Mouse (Mus musculus) small intestine, adult 2 months (tissue): ENCODE data around the gene Kcnn4. TPM values are rescaled to one million over a fixed set of nuclear protein-coding genes. Genes with fewer than 3 reads are reported as not detected.

ENCODE experiments used
- H3K27ac ChIP-seq: fragments of 200-500 bp; 2 replicates; pipeline ENCODE4 v1.5.1; 2012; ENCODE audit warnings: low read depth, low read length, control low read depth, inconsistent platforms; ENCODE audit not compliant: insufficient read depth
- H3K27me3 ChIP-seq: fragments of 200-500 bp; 2 replicates; pipeline ENCODE4 v1.6.1; 2012; ENCODE audit warnings: mild to moderate bottlenecking, moderate library complexity, low read length, inconsistent platforms; ENCODE audit not compliant: control insufficient read depth, insufficient read depth
- H3K36me3 ChIP-seq: fragments of 200-500 bp; 2 replicates; pipeline ENCODE4 v1.6.1; 2012; ENCODE audit warnings: mild to moderate bottlenecking, low read length, control low read depth, inconsistent platforms; ENCODE audit not compliant: control insufficient read depth, insufficient read depth
- H3K4me1 ChIP-seq: fragments of 200-500 bp; 2 replicates; pipeline ENCODE4 v1.6.1; 2012; ENCODE audit warnings: low read length, inconsistent platforms, mixed read lengths; ENCODE audit not compliant: control insufficient read depth, insufficient read depth, insufficient read length
- H3K4me3 ChIP-seq: fragments of 200-500 bp; 2 replicates; pipeline ENCODE4 v1.5.1; 2012; ENCODE audit warnings: low read depth, mild to moderate bottlenecking, control low read depth, inconsistent platforms, low read length, moderate library complexity
- CTCF ChIP-seq: fragments of 200-500 bp; IDR thresholded peaks from 2 replicates; pipeline ENCODE4 v1.5.1; 2012; ENCODE audit warnings: low read depth, mild to moderate bottlenecking, control low read depth, inconsistent platforms, low read length, moderate library complexity, mixed read lengths; ENCODE audit not compliant: insufficient replicate concordance, insufficient read length; ENCODE audit errors: extremely low read depth
- POLR2A ChIP-seq: fragments of 200-500 bp; IDR thresholded peaks from 2 replicates; pipeline ENCODE4 v1.6.1; 2012; ENCODE audit warnings: low read depth, mild to moderate bottlenecking, control low read depth, inconsistent platforms, low read length, moderate library complexity
- WGBS: fragments of 180-500 bp; shearing (Covaris S2); methylation state at CpG from one replicate; pipeline ENCODE4 v1.1.7; 2018; 5-methylcytosine and 5-hydroxymethylcytosine counted together
- polyA plus RNA-seq: library from polyadenylated mRNA; depleted of rRNA; stranded (reverse); fragments of >200 nt; gene quantifications from 2 replicates; pipeline ENCODE4 v1.2.3, GENCODE M21; 2012

Kcnn4 gene
- polyA plus RNA-seq, 1 experiment = 95.5 TPM

- Histone ChIP-seq H3K4me1 (no peaks in the 10 kb centered on the region), H3K36me3 (no peaks in the 10 kb centered on the region), H3K4me3 (0 out of 2 replicates have a peak within 1 kb of the TSS, but pooled peaks have one; percentile 8), H3K27ac (no peak within 1 kb of the TSS), H3K27me3 (peaks cover 15% of the 10 kb centered on the region; the same call in 1 of the 2 replicates)
- TF ChIP-seq POLR2A (no peak), CTCF (no peak)
- WGBS = 40% methylated on average over 49 of the region's 49 CpGs
Measured at GRCm38 (mm10) chr7:24333304-24333986, 36.6 kb upstream of the Kcnn4 start, which contains the start of gene Tescl. Gene Tescl, minus strand, starts transcription at chr7:24333936.

GRCm38 (mm10) chr7:24335699-24336309, 34.3 kb upstream of the Kcnn4 start:
- Histone ChIP-seq H3K36me3 (no peaks in the 10 kb centered on the region), H3K4me1 (no peaks in the 10 kb centered on the region), H3K27ac (no peak overlapping the region), H3K27me3 (peaks cover 15% of the 10 kb centered on the region; the same call in 1 of the 2 replicates), H3K4me3 (no peak overlapping the region)
- TF ChIP-seq POLR2A (no peak), CTCF (peak; percentile 19; the same call in 1 of the 2 replicates)
- WGBS = 8% methylated on average over 5 of the region's 5 CpGs

GRCm38 (mm10) chr7:24338241-24338640, 31.8 kb upstream of the Kcnn4 start:
- Histone ChIP-seq H3K4me3 (no peak overlapping the region), H3K27ac (no peak overlapping the region), H3K27me3 (peaks cover 12% of the 10 kb centered on the region; the same call in 1 of the 2 replicates), H3K4me1 (no peaks in the 10 kb centered on the region), H3K36me3 (no peaks in the 10 kb centered on the region)
- 43% methylated on average over 2 of the region's 2 CpGs for WGBS
- TF ChIP-seq CTCF (no peak), POLR2A (no peak)

- TF ChIP-seq CTCF = no peak
- TF ChIP-seq POLR2A = no peak
- Histone ChIP-seq H3K36me3 (no peaks in the 10 kb centered on the region), H3K4me3 (no peak overlapping the region), H3K27me3 (no peaks in the 10 kb centered on the region), H3K4me1 (no peaks in the 10 kb centered on the region), H3K27ac (no peak overlapping the region)
- 64% methylated on average over 7 of the region's 7 CpGs for WGBS
Measured at GRCm38 (mm10) chr7:24343701-24344272, 26.3 kb upstream of the Kcnn4 start.

- Histone ChIP-seq H3K27me3 (no peaks in the 10 kb centered on the region), H3K36me3 (no peaks in the 10 kb centered on the region), H3K27ac (no peak overlapping the region), H3K4me3 (no peak overlapping the region), H3K4me1 (no peaks in the 10 kb centered on the region)
- TF ChIP-seq POLR2A (no peak), CTCF (0 out of 2 replicates have a peak, but pooled peaks have one; percentile 12)
- WGBS = 59% methylated on average over 5 of the region's 5 CpGs
Measured at GRCm38 (mm10) chr7:24346444-24346843, 23.6 kb upstream of the Kcnn4 start.

GRCm38 (mm10) chr7:24348896-24349295, 21.2 kb upstream of the Kcnn4 start, which contains the start of gene Lypd5:
Gene Lypd5, plus strand, starts transcription at chr7:24349196.
- no peak within 1 kb of the TSS for H3K27ac ChIP-seq
- WGBS = 27% methylated on average over 6 of the region's 6 CpGs
- H3K4me3 ChIP-seq = no peak within 1 kb of the TSS
- no peaks in the 10 kb centered on the region for H3K27me3 ChIP-seq
- H3K36me3 ChIP-seq = no peaks in the 10 kb centered on the region
- no peak for TF ChIP-seq POLR2A
- no peaks in the 10 kb centered on the region for H3K4me1 ChIP-seq

- Histone ChIP-seq H3K4me3 (no peak overlapping the region), H3K4me1 (no peaks in the 10 kb centered on the region), H3K36me3 (no peaks in the 10 kb centered on the region), H3K27me3 (no peaks in the 10 kb centered on the region), H3K27ac (no peak overlapping the region)
- 74% methylated on average over 6 of the region's 6 CpGs for WGBS
- no peak for TF ChIP-seq CTCF
- no peak for TF ChIP-seq POLR2A
Measured at GRCm38 (mm10) chr7:24355646-24356045, 14.4 kb upstream of the Kcnn4 start.
